Mouse (Mus musculus): ENCODE results near the gene Skint8.
"Not testable (repeated sequence)": the region's sequence is repeated elsewhere in the genome, so short reads cannot be mapped to it uniquely, and the experiment has no call there.

Skint8 gene

DNA sequence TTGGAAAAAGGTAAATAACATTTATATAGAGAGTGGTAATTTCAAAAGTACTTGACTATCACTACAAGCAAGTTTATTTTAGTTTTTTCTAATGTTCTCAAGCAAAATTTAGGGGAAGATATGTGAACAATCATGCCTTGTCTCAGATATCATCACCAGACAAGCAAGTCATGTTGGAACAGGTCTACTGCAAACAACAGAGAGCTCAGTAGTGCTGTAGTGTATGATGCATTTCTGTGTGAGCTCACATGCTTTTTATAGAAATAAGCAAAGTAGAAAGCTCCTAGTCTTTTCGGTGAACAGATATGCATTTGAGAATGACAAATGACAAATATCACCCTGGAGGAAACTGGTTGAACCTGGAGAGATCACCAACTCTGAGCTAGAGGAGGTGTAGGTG is at the start of gene Skint8:
Gene Skint8 (plus strand): TSS at position 301 of the 400 bp plus-strand sequence.
- no peak for DNase-seq (ENCODE audit: low spot score in 2 of 2)

DNA sequence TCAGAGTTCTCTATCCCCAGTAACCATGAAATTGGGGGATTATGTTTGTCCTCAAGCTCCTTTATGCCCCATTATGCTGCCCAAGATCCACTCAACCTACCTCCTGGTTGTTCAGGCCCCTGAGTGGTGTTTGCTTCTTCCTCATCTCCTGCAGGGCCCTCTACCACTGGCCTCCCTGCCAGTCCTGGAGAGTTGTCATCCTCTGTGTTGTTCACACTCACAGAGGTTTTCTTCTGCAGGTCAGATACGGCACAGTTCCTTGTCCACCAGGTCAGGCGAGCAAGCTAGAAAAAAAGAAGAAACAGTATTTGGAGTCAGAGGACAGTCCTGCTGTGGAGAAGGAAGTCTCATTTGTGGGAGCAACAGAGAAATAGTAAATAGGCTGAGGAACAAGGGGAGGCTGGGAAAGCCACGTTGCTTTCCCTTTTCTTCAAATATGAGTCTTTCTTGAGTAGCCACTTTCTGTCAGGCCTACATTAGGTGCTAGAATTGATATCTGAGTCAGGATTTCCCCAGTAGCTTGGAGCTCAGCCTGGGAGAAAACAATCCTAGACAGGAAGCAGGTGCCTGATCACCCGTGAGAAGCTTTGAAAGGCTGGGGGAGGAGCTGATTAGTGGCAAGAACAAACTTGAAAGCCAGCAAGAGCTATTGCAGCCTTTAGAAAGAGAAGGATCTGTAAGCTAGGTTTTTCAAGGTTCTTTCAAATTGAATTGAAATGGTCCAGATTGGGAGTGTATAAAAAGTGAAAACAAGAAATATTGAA is 38.9 kb upstream of the Skint8 start:
- no peak for DNase-seq (ENCODE audit: low spot score in 2 of 2)

DNA sequence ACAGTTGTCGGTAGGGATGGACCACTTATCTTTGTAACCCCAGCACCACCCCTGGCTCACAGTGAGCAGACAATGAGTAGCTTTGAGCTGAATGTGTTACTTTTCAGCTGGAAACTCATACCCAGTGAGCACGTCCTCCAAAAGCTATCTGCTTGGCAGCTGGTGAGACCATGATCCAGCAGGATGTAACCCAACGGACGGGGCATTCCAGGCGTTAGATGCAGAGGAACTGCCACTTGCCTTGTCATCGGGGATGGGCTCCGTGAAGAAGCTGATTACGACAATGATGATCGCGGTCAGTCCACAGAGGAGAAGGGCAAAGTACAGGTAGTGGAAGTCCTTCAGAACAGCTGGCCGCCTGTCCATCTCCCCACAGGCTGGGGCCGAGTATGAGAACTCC is 35.6 kb upstream of the Skint8 start:
- no peak for DNase-seq (ENCODE audit: low spot score in 2 of 2)

DNA sequence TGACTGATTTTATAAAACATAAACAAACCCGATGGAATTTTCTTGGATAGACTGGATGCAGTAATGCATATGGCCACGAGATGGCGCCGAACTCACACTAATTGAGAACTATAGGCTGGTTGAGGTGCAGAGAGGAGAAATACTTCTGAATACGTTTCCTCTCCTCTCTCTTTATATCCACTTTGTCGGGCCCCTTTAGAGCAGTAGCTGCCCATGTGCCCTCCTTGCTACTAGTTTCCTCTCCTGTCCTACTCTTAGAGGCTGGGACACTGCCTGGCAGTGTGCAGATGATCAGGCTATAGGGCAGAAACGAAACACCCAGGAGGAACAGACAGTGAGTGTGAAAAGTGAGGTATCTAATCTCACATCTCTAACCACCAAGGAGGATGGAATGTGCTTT is 33.2 kb upstream of the Skint8 start:
- DNase-seq (ENCODE audit: low spot score in 2 of 2) = peak in 1 of 2 experiments; percentile 80

DNA sequence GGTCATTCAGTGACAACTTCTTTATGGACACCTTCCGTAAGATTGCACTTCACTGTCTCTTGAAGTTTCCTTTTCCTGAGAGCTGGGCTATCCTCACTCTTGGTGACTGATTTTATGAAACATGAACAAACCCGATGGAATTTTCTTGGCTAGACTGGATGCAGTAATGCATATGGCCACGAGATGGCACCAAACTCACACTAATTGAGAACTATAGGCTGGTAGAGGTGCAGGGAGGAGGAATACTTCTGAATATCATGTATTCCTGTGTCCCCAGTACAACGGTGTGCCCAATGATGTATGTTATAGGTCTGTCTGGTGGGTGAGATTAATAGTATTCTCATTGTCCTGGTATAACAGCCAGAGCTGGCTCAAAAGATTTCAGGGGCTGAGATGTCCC is 32.6 kb upstream of the Skint8 start:
- DNase-seq (ENCODE audit: low spot score in 2 of 2) = peak in 1 of 2 experiments; percentile 91

DNA sequence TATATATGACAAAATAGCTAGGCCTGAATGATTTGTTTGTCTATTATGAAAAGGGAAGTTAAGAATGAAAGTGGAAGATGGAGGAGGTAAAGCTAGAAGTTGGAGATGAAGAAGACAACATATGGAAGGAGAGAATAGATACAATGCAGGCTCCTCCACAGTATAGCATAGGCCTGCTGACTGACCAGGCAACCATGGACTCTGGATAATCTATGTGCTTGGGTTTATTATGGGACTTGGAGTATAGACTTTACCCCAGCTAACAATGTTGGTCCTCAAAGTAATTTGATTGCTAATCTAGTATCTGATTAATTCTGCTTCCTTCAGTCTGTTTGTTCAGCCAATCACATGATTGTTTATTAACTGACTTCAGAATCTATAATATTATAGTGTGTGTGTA is 27.1 kb upstream of the Skint8 start:
- no peak for DNase-seq (ENCODE audit: low spot score in 2 of 2)

DNA sequence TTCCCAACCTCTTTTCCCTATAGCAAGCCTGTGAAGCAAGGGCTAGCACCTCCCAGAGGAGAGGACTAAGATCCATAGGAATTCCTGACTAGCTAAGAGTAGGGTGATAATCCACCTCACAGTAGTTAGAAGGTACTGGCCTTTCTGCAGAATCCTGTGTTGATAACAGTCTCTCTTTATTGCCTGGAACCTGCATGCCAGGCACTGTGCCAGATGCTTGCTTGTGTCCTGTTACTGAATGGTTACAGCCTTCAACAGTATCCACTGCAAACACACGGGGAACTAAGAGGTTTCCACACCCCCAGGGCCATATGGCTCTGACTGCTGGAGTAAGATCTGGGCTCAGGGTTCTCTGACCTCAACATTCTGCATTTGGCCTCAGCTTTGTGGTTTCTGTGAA is 21.4 kb upstream of the Skint8 start:
- DNase-seq (ENCODE audit: low spot score in 2 of 2) = no peak

DNA sequence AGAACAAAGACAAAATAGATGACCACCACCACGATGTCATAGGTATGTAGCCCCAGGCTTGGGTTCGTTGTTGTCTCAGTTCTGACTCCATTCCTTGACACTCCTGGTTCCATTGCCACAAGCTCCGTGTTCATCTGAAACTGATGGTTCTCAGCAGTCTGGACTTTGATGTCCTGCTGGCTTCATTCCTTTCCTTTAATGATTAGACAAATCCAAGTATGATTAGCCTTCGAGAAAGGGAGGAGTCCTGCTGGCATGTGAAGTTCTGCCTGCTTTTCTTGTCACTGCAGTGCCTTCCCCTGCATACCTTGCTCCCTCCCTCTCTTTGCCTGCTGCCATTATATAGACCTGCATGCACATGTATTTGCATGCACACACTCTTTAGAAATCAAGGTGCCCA is 20.6 kb upstream of the Skint8 start:
- DNase-seq (ENCODE audit: low spot score in 2 of 2) = no peak

DNA sequence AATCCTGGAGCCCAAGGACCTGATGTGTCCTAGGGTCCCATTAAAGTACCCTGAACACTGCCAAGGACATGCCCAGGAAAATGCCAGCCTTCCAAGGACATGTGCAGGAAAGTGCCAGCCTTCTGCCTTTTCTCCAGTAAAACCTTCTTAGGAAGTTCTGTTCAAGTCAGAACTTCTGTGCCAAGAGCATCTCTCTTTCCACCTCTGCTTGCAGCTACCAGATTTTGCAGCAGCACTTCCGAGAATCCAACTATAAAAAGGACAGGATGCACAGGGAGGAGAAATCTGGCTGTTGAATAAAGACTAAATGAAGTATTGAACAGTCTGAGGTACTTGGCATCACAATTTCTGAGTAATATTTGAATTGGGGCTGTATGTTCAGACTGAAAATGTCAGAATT is 18.7 kb upstream of the Skint8 start:
- DNase-seq (ENCODE audit: low spot score in 2 of 2) = peak in 1 of 2 experiments; percentile 14

DNA sequence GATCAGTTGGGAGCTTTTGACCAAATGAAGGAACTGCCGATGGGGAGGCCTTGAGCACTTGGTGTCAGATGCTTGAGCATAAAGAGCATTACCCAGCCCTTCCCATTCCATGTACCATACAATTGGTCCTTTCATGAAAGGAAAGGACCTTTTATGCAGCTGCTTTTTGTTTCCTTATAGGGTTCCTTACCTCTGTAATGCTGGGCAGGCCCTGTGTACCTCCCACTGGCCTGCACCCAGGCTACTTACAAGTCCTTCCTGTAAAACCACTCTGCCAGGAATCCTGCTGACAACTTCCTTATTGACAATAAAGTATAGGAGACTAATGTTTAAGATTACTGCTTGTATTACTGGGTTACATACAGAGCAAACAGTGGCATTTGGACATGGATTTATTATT is 17.7 kb upstream of the Skint8 start:
- no peak for DNase-seq (ENCODE audit: low spot score in 2 of 2)

DNA sequence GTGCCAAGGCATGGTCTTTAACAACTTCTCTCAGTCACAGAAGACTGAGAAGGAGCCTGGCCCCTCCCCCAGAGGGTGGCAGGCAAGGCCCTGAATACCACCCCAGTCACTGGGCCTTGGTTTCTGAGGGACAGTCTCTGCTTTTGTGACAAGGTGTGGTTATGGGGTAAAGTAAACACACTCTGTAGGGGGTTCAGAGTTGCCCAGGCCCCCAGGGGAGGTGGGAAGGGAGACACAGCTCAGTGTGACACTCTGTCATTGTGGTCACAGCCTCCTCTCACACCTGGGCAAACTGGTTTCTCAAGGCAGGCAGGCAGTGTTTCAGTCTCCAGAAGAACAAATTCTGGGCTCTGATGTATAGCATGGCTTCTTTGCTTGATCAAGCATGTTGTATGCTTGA is 16.4 kb upstream of the Skint8 start, which contains the start of gene Slc5a9:
Gene Slc5a9 (minus strand): TSS at position 144 of the 400 bp plus-strand sequence.
- no peak for DNase-seq (ENCODE audit: low spot score in 2 of 2)

DNA sequence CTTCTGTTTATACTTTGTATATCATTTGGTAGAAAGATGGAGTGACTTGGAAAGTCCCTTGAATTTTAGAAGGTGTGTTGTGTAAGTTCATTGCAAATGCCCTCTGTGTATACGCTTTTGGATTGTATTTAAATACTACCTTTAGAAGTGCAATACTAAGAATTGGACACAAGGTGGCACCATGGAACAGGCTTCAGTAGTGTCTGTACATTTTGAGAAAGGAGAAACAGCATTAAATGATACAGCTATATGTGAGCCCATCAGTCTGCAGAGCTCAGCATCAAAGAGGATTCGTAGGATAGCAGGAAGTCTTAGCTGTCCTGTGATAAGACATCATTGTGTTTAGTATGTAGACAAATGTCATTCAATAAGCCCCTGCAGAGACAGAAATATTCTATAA is 11.3 kb upstream of the Skint8 start:
- DNase-seq (ENCODE audit: low spot score in 2 of 2) = no peak

DNA sequence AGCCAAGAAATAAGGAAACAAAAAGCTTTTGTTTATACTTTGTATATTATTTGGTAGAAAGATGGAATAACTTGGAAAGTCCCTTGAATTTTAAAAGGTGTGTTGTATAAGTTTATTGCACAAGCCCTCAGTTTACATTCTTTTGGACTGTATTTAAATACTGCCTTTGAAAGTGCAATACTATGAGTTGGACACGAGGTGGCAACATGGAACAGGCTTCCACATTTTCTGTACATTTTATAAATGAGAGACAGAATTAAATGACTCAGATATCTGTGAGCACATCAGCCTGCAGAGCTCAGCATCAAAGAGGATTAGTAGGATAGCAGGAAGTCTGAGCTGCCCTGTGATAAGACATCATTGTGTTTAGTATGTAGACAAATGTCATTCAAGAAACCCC is 42.1 kb downstream of the Skint8 start:
- peak in 1 of 2 experiments; percentile 3 for DNase-seq (ENCODE audit: low spot score in 2 of 2)

DNA sequence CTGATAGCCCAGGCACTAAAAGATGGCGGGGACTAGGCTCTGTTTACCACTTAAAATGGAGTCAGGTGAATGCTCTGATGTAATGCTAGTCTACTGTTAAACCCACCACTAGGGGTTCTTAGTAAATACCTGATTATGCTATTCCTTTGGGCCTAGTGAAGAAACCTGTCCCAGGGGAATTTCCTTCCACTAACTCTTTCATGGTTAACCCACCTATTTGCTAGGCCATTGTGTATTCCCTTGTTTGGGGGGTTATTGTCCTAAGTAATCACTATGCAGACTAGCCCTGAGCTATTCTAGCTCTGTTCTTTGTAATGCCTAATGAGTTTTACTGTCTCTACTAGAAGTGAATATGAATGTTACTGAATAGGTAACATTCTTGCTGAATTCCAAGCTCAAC is 44.0 kb downstream of the Skint8 start:
- not testable (repeated sequence) for DNase-seq (ENCODE audit: low spot score in 2 of 2)

DNA sequence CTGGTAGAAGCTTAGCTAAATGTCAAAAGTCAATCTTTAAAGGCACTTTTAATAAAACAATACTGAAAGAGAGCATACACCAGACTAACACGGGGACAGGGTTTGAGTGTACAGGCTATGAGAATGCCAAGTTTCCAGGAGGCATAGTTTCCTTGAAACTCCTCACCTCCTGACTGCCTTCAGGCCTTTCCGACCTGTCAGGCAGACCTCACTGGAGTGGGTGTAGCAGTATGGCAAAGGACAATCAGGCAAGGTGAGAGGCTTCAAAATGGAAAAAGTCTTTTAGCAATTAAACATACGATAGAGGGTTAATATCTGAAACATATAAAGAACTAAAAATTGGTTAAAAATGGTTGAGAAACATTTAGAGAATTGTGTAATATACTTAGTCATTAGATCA is 44.5 kb downstream of the Skint8 start:
- no peak for DNase-seq (ENCODE audit: low spot score in 2 of 2)

DNA sequence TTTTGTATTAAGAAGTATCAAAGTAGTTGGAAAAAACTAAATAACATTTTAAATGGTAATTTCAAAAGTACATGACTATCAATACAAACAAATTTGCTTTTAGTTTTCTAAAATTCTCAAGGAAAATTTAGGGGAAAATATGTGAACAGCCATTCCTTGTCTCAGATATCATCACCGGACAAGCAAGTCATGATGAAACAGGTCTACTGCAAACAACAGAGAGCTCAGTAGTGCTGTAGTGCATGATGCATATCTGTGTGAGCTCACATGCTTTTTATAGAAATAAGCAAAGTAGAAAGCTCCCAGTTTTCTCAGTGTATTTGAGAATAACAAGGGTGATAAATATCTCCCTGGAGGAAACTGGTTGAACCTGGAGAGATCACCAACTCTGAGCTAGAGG is 53.4 kb downstream of the Skint8 start, which contains the start of gene Skint7:
Gene Skint7 (plus strand): TSS at position 301 of the 400 bp plus-strand sequence.
- DNase-seq (ENCODE audit: low spot score in 2 of 2) = no peak
